Mouse (Mus musculus) heart, adult 2 months (tissue): Measurements from ENCODE around the gene Sipa1l2.

ENCODE experiments used
- CTCF ChIP-seq: fragments of 200-600 bp; IDR thresholded peaks from 2 replicates; pipeline ENCODE4 v1.8.1; 2022; ENCODE audit warnings: antibody characterized with exemption, mild to moderate bottlenecking, moderate library complexity
- EP300 ChIP-seq: fragments of 200-500 bp; IDR thresholded peaks from 2 replicates; pipeline ENCODE4 v1.6.1; 2011; ENCODE audit warnings: low read depth, low read length, control low read depth; ENCODE audit not compliant: insufficient read depth
- POLR2A ChIP-seq: fragments of 200-500 bp; IDR thresholded peaks from 2 replicates; pipeline ENCODE4 v1.6.1; 2011; ENCODE audit warnings: mild to moderate bottlenecking, low read depth, low read length, control low read depth; ENCODE audit not compliant: insufficient read depth

GRCm38 (mm10) chr8:125515665-125516064, 53.9 kb downstream of the Sipa1l2 start:
- no peak for TF ChIP-seq POLR2A
- TF ChIP-seq CTCF, result no peak
- peak; percentile 52; the same call in 1 of the 2 replicates for TF ChIP-seq EP300
